Mouse (Mus musculus) cerebellum, adult 9-11 months (tissue): Measurements from ENCODE around the gene Isg20l2.
"Not testable (repeated sequence)": the region's sequence is repeated elsewhere in the genome, so short reads cannot be mapped to it uniquely, and the experiment has no call there.

Source experiments
- DNase-seq: peaks from one replicate; pipeline ENCODE4 v3.0.0; 2022

Gene Isg20l2

GRCm38 (mm10) chr3:87930078-87930795 is at the start of gene Isg20l2, which contains the start of gene Rrnad1:
Gene Isg20l2 (plus strand): TSS chr3:87930314.
Gene Rrnad1 (minus strand): TSS chr3:87930717.
- DNase-seq: peak; percentile 98

- DNase-seq: no peak
Observed at GRCm38 (mm10) chr3:87884291-87884690, 45.8 kb upstream of the Isg20l2 start.

- DNase-seq: peak; percentile 85
Observed at GRCm38 (mm10) chr3:87884708-87885251, 45.3 kb upstream of the Isg20l2 start.

- peak; percentile 98 for DNase-seq
Observed at GRCm38 (mm10) chr3:87885281-87886003, 44.7 kb upstream of the Isg20l2 start, which contains the start of gene Prcc. Gene Prcc (minus strand): TSS chr3:87885608.

- DNase-seq: no peak
Observed at GRCm38 (mm10) chr3:87886004-87886365, 44.1 kb upstream of the Isg20l2 start.

GRCm38 (mm10) chr3:87886416-87886815 is 43.7 kb upstream of the Isg20l2 start:
- peak; percentile 73 for DNase-seq

GRCm38 (mm10) chr3:87887400-87887799 is 42.7 kb upstream of the Isg20l2 start:
- DNase-seq: peak; percentile 11

- DNase-seq: no peak
Observed at GRCm38 (mm10) chr3:87891481-87891880, 38.6 kb upstream of the Isg20l2 start.

GRCm38 (mm10) chr3:87893367-87893905 is 36.7 kb upstream of the Isg20l2 start:
- DNase-seq: no peak

- no peak for DNase-seq
Observed at GRCm38 (mm10) chr3:87899266-87899665, 30.8 kb upstream of the Isg20l2 start.

GRCm38 (mm10) chr3:87899776-87900175 is 30.3 kb upstream of the Isg20l2 start:
- DNase-seq: no peak

- no peak for DNase-seq
Observed at GRCm38 (mm10) chr3:87901036-87901624, 29.0 kb upstream of the Isg20l2 start.

- not testable (repeated sequence) for DNase-seq
Observed at GRCm38 (mm10) chr3:87901959-87902358, 28.2 kb upstream of the Isg20l2 start.

- DNase-seq: peak; percentile 14
Observed at GRCm38 (mm10) chr3:87903821-87904220, 26.3 kb upstream of the Isg20l2 start.

- DNase-seq: peak; percentile 96
Observed at GRCm38 (mm10) chr3:87905880-87906485, 24.1 kb upstream of the Isg20l2 start, which contains the start of gene Hdgf. Gene Hdgf (plus strand): TSS chr3:87906321.

- peak; percentile 80 for DNase-seq
Observed at GRCm38 (mm10) chr3:87906601-87906980, 23.5 kb upstream of the Isg20l2 start.

- DNase-seq: peak; percentile 67
Observed at GRCm38 (mm10) chr3:87906981-87907857, 22.9 kb upstream of the Isg20l2 start.

GRCm38 (mm10) chr3:87907906-87908305 is 22.2 kb upstream of the Isg20l2 start:
- DNase-seq: no peak

- DNase-seq: peak; percentile 19
Observed at GRCm38 (mm10) chr3:87909381-87909780, 20.7 kb upstream of the Isg20l2 start.

- peak; percentile 45 for DNase-seq
Observed at GRCm38 (mm10) chr3:87909874-87910273, 20.2 kb upstream of the Isg20l2 start.

- peak; percentile 80 for DNase-seq
Observed at GRCm38 (mm10) chr3:87910573-87911141, 19.5 kb upstream of the Isg20l2 start.
